Mouse (Mus musculus) neural tube, embryonic 14.5 days (tissue): ENCODE measurements at regions not wholly inside any gene's neighbourhood (a gene's known extent, or its start where the extent isn't known, plus 50 kb on each side); places are given as distances from the start of the nearest gene placed in this dataset.
"Not testable (repeated sequence)": the region's sequence is repeated elsewhere in the genome, so short reads cannot be mapped to it uniquely, and the experiment has no call there.

Source experiments
- ATAC-seq: fragments of 200-750 bp; cut with Nextera tagmentation; 2 replicates; pipeline ENCODE4 v1.8.0; 2017; ENCODE audit warnings: low read depth, mild to moderate bottlenecking, moderate TSS enrichment, moderate library complexity
- H3K27ac ChIP-seq: fragments of 300-500 bp; sonication (generic); 2 replicates; pipeline ENCODE4 v1.5.1; 2014; ENCODE audit warnings: low read depth, mild to moderate bottlenecking, control low read depth, low read length, moderate library complexity, mixed read lengths
- H3K27me3 ChIP-seq: fragments of 300-500 bp; sonication (generic); 2 replicates; pipeline ENCODE4 v1.6.1; 2014; ENCODE audit warnings: low read length; ENCODE audit not compliant: control insufficient read depth, insufficient read depth
- H3K36me3 ChIP-seq: fragments of 300-500 bp; sonication (generic); 2 replicates; pipeline ENCODE4 v1.6.1; 2014; ENCODE audit warnings: low read length, mixed read lengths; ENCODE audit not compliant: control insufficient read depth, insufficient read depth
- H3K4me1 ChIP-seq: fragments of 300-500 bp; sonication (generic); 2 replicates; pipeline ENCODE4 v1.6.1; 2014; ENCODE audit warnings: low read length; ENCODE audit not compliant: control insufficient read depth, insufficient read depth
- H3K4me2 ChIP-seq: fragments of 300-500 bp; sonication (generic); 2 replicates; pipeline ENCODE4 v1.6.1; 2014; ENCODE audit warnings: mild to moderate bottlenecking, low read depth, low read length, control low read depth
- H3K4me3 ChIP-seq: fragments of 300-500 bp; sonication (generic); 2 replicates; pipeline ENCODE4 v1.5.1; 2014; ENCODE audit warnings: low read depth, low read length, control low read depth, mixed read lengths
- H3K9ac ChIP-seq: fragments of 300-500 bp; sonication (generic); replicated peaks from 2 replicates; pipeline ENCODE4 v1.6.1; 2014; ENCODE audit warnings: low read depth, mild to moderate bottlenecking, control low read depth, low read length, mixed read lengths
- H3K9me3 ChIP-seq: fragments of 300-500 bp; sonication (generic); 2 replicates; pipeline ENCODE4 v1.6.1; 2016; ENCODE audit warnings: low read length; ENCODE audit not compliant: control insufficient read depth
- WGBS: fragments of 180-500 bp; shearing (Covaris S2); extraction: QIAGEN DNeasy Blood & Tissue Kit; methylation state at CpG from one replicate; pipeline ENCODE4 v1.1.7; 2014; 5-methylcytosine and 5-hydroxymethylcytosine counted together

DNA sequence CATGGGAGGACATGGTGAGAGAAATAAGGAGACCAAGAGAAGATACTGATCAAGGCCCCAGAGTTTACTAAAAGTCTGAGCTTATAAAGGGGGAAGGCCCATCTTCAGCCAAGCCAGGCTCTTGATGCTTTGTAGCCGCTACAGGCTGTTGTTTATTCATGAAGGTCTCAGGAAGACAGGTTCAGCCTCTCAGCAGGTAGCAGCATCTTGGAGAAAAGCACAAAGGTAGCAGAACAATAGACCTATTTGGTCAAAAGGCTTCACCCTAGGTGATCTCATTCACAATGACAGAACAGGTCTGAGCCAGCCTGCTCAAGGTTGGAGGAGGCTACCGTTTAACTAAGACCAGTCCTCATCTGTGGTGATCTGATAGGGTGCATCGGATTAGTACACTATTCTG lies 185.5 kb upstream of the Gm11096 start:
- Histone ChIP-seq H3K4me1 (no peaks in the 10 kb centered on the region), H3K9ac (no peak overlapping the region), H3K4me2 (no peak overlapping the region), H3K9me3 (no peaks in the 10 kb centered on the region), H3K4me3 (no peak overlapping the region), H3K27ac (no peak overlapping the region), H3K27me3 (no peaks in the 10 kb centered on the region), H3K36me3 (no peaks in the 10 kb centered on the region)
- ATAC-seq = no peak
- 52% methylated on average over 3 of the region's 3 CpGs for WGBS

DNA sequence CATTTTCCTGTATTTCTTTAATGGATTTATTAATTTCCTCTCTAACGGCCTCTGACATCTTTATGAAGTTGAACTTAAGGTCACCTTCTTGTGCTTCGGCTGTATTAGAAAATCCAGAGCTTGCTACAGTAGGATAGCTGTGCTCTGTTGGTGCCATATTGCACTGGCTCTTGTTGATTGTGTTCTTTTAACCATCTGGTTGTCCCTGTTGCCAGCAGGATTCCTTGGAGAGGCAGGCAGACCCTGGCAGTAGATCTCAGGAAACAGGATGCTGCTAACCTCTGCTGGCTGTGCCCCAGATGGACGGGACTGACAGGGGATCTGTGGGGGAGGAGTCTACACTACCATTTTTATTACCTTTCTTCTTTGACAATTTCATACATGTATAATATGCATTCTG lies 185.9 kb upstream of the Thumpd2 start:
- Histone ChIP-seq H3K36me3 (no peaks in the 10 kb centered on the region), H3K27me3 (no peaks in the 10 kb centered on the region), H3K4me2 (no peak overlapping the region), H3K9me3 (no peaks in the 10 kb centered on the region), H3K4me3 (no peak overlapping the region), H3K9ac (no peak overlapping the region), H3K27ac (no peak overlapping the region), H3K4me1 (no peaks in the 10 kb centered on the region)
- no peak for ATAC-seq
- 74% methylated on average over 3 of the region's 3 CpGs for WGBS

DNA sequence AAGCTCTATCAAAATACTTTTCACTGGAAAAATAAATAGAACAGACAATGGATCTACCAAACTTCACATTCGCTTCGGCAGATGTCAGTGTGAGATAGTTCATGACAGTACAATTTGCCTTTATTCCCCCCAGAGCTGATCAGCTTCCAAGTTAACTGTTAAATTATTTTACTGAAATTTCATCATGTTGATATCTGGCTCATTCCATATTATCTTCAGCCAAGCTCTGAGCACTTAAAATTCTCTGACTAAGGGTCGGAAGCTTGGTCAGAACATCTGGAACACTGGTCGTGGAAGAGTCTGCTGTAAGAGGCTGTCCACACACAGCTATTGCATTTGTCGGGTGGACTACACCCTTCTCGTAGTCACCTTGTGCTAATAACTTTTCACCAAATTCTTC lies 181.3 kb upstream of the Thumpd2 start:
- H3K9ac ChIP-seq = no peak overlapping the region
- H3K36me3 ChIP-seq = no peaks in the 10 kb centered on the region
- no peak overlapping the region for H3K4me3 ChIP-seq
- no peak overlapping the region for H3K4me2 ChIP-seq
- no peaks in the 10 kb centered on the region for H3K27me3 ChIP-seq
- no peak overlapping the region for H3K27ac ChIP-seq
- 94% methylated on average over 6 of the region's 6 CpGs for WGBS
- no peaks in the 10 kb centered on the region for H3K9me3 ChIP-seq
- H3K4me1 ChIP-seq = no peaks in the 10 kb centered on the region
- no peak for ATAC-seq

DNA sequence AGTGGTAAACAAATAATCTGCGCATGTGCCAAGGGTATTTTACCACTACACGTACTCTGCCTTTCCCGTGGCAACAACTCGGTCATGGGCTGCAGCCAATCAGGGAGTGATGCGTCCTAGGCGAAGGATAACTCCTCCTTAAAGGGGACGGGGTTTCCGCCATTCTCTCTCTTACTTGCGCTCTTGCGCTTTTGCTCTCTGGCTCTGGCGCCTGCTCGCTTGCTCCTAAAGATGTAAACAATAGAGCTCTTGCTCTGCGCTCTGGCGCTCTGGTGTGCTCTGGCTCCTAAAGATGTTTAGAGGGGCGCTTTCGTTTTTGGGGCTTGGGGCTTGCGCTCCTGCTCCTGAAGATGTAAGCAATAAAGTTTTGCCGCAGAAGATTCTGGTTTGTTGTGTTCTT lies 166.9 kb upstream of the Thumpd2 start:
- H3K27me3 ChIP-seq, H3K9me3 ChIP-seq, H3K27ac ChIP-seq, H3K36me3 ChIP-seq, ATAC-seq, H3K4me2 ChIP-seq, H3K4me1 ChIP-seq, H3K4me3 ChIP-seq, H3K9ac ChIP-seq: not testable (repeated sequence)
- WGBS = 98% methylated on average over 9 of the region's 18 CpGs

DNA sequence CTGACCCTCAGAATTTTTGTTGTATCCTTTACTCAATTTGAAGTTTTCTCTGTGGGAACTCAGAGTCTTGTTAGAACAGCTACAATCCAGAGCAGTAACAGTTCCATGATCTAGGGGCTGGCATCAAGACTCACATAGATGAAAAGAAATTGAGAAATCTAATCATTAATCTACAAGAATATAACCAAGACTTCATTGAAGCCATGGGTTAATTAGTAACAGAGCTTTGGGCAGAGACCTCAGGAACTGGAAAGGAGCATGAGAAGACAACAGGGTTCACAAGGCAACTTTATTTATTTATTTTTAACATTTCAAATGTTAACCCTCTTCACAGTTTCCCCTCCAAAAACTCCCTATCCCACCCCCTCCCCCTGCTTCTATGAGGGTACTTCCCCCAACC lies 160.4 kb upstream of the Thumpd2 start:
- Histone ChIP-seq H3K4me2 (no peak overlapping the region), H3K27ac (no peak overlapping the region), H3K9ac (no peak overlapping the region), H3K27me3 (no peaks in the 10 kb centered on the region), H3K4me3 (no peak overlapping the region), H3K4me1 (no peaks in the 10 kb centered on the region), H3K36me3 (no peaks in the 10 kb centered on the region), H3K9me3 (no peaks in the 10 kb centered on the region)
- ATAC-seq = no peak

DNA sequence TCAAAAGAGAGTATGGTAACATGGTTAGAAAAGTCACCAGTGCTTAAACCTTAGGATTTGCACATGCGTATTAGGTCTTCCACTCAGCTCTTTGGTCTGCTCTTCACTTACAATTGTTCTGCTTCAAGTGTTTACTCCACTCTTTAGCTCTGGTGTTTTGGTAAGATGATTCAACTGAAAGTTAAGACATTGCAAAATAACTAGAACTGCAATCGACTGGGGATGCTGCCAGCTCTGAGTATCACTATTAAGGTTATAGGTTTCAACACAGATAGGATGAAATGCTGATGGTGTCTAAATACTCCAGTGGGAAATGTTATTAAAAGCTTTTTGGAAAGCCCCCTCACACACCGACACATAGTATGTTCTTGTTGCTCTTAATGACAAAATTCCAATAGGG lies 156.6 kb upstream of the Thumpd2 start:
- Histone ChIP-seq H3K4me1 (no peaks in the 10 kb centered on the region), H3K27me3 (no peaks in the 10 kb centered on the region), H3K36me3 (no peaks in the 10 kb centered on the region), H3K27ac (no peak overlapping the region), H3K9ac (no peak overlapping the region), H3K4me2 (no peak overlapping the region), H3K4me3 (no peak overlapping the region), H3K9me3 (no peaks in the 10 kb centered on the region)
- 86% methylated on average over 3 of the region's 3 CpGs for WGBS
- no peak for ATAC-seq

DNA sequence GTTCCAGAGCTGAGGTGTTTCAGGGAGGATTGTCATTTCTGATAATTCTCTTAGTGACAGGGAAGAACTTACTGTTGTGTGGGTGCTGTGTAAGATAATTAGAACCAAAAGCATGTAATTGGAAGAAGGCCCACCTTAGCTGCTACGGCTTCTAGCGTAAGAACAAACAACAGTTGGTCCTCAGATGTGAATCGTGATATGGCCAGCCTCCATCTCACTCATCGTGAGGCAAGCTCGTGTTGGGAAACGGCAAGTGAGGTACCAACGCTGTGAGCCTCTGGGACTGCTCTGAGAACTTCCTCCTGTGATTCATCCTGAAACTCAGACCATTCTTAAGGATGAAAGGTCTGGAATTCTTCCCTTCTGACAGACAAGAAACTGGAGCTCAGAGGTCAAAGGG lies 150.0 kb upstream of the Thumpd2 start:
- H3K9me3 ChIP-seq = no peaks in the 10 kb centered on the region
- H3K36me3 ChIP-seq = no peaks in the 10 kb centered on the region
- no peak for ATAC-seq
- no peaks in the 10 kb centered on the region for H3K4me1 ChIP-seq
- no peak overlapping the region for H3K4me3 ChIP-seq
- no peak overlapping the region for H3K27ac ChIP-seq
- H3K9ac ChIP-seq = no peak overlapping the region
- H3K4me2 ChIP-seq = no peak overlapping the region
- H3K27me3 ChIP-seq = no peaks in the 10 kb centered on the region
- WGBS = 94% methylated on average over 7 of the region's 7 CpGs

DNA sequence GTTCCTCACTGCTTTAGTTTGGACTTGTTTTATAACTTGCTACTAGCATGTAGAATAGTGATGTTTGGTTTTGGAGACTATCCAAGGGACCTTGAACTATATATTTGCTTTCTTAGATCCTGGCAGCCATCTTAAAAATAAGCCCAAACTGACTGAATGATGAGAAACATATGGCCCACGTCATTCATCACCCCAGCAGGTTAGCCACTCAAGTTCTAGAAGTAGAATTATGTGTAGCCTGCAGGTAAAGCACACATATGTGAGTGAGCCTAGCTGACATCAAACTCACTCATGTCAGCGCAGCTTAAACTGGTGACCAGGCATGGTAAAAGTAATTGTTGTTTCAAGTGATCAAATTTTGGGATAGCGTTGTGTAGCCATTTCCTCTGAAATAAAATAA lies 147.2 kb upstream of the Thumpd2 start:
- Histone ChIP-seq H3K4me2 (no peak overlapping the region), H3K4me3 (no peak overlapping the region), H3K27me3 (no peaks in the 10 kb centered on the region), H3K9ac (no peak overlapping the region), H3K27ac (no peak overlapping the region), H3K4me1 (no peaks in the 10 kb centered on the region), H3K9me3 (no peaks in the 10 kb centered on the region), H3K36me3 (no peaks in the 10 kb centered on the region)
- WGBS = 87% methylated on average over 3 of the region's 3 CpGs
- ATAC-seq = no peak

DNA sequence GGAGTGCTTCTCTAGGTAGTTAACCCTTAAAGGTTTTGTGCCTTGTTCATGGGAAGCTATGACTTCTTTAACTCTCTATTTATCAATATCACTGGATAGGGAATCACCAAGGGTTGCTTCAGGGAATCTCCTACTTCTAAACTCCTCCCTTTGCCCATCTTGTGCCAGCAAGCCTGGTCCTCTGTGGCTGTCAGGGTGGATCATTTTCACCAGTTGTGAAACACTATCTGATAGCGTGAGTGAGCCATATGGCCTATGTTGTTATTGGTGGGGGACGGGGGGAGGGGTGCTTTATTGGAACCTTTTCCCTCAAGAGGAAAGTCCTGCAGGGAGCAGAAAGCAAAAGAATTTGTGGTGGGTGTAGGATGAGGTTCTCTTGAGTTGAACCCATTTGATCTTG lies 145.5 kb upstream of the Thumpd2 start:
- Histone ChIP-seq H3K4me1 (no peaks in the 10 kb centered on the region), H3K36me3 (no peaks in the 10 kb centered on the region), H3K9ac (no peak overlapping the region), H3K27ac (no peak overlapping the region), H3K4me2 (no peak overlapping the region), H3K9me3 (no peaks in the 10 kb centered on the region), H3K27me3 (no peaks in the 10 kb centered on the region), H3K4me3 (no peak overlapping the region)
- ATAC-seq = no peak
- WGBS = 74% methylated on average over 2 of the region's 2 CpGs

DNA sequence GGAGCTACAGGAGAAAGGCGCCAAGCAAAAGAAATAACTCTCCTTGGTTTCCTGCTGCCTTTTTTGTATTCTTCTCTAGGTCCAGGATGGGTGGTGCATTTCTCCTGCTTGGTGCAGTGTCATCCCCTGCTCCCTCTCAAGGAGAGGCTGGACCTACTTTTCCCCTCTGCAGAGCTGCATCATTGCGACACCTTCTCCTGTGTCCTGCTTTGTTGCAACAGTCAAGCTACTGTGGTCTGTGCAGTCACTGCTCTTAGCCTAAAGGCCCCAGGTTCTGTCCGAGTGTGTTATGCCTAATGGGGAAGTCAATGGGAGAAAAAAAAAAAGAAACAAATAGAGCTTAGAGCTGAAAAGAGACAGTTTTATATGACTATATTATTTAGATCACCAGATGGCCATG lies 144.4 kb upstream of the Thumpd2 start:
- H3K9me3 ChIP-seq = no peaks in the 10 kb centered on the region
- H3K4me1 ChIP-seq = no peaks in the 10 kb centered on the region
- ATAC-seq = no peak
- H3K27me3 ChIP-seq = no peaks in the 10 kb centered on the region
- WGBS = 91% methylated on average over 3 of the region's 3 CpGs
- no peak overlapping the region for H3K4me3 ChIP-seq
- no peaks in the 10 kb centered on the region for H3K36me3 ChIP-seq
- H3K27ac ChIP-seq = no peak overlapping the region
- no peak overlapping the region for H3K4me2 ChIP-seq
- H3K9ac ChIP-seq = no peak overlapping the region
